Mouse (Mus musculus) heart, adult 2 months (tissue): ENCODE measurements at regions not wholly inside any gene's neighbourhood (a gene's known extent, or its start where the extent isn't known, plus 50 kb on each side); places are given as distances from the start of the nearest gene placed in this dataset.

Source experiments
- CTCF ChIP-seq: fragments of 200-600 bp; IDR thresholded peaks from 2 replicates; pipeline ENCODE4 v1.8.1; 2022; ENCODE audit warnings: antibody characterized with exemption, mild to moderate bottlenecking, moderate library complexity
- POLR2A ChIP-seq: fragments of 200-500 bp; IDR thresholded peaks from 2 replicates; pipeline ENCODE4 v1.6.1; 2011; ENCODE audit warnings: mild to moderate bottlenecking, low read depth, low read length, control low read depth; ENCODE audit not compliant: insufficient read depth

DNA sequence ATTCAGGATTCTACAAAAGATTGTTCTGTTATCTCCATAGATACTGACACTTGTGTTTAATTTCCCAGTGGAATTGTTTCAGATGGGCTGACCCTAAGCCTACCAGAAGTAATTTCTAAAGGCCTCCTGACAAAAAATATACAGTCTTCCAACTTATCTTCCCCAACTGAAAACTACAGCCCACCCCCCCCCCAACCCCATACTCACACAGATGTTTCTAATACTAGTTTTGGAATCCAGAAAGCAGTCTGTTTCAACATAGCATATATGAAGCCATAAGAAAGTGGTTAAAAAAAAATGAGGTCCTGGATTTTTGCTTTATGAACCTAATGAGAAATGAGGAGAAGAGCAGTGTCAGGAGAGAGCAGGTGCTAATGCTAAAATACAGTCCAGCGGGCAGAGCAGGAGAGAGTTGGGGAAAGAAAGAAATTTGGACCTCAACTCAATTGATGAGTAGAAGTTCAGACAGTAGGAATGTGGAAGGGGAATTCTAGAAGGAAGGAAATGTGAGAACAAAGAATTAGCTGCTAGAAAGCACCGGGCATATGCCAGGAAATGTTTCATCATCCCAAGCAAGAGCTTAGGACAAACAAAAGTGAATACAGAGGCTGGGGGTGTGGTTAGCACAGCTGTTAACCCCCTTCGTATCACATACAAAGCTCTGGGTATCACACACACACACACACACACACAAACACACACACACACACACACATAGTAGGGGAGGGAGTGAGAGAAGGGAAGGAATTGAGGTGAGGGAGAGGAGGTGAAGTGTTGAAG is 65.3 kb downstream of the S1pr1 start:
- TF ChIP-seq CTCF (no peak), POLR2A (no peak)
